Mouse (Mus musculus) layer of hippocampus, adult 9-10 months (tissue): ENCODE measurements around the gene Tmem221.

Experiments
- DNase-seq: peaks from one replicate; pipeline ENCODE4 v3.0.0; 2022; ENCODE audit warnings: low spot score

Gene Tmem221

DNA sequence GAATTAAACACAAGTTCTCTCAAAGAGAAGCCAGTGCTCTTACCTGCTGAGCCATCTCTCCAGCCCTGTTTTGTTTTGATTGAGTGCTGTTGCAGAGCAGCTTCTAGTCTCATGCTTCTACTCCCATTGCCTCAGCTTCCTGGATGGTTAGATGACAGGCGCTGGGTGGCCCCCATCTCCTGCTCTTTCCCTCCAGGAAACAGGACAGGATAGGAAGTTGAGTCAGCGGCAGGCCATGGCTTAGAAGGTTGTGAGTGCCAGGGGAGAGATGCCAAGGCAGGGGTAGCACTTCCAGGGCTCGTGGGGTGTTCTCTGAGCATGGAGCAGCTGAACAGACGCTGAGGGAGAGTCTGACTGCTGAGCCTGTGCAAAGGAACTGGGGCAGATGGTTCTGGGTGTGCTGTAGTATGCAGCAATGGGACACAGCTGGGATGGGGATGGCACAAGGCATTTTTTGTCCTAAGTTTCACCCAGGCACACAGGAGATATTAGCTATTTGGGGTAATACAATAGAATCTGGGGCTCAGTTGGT lies 19.3 kb upstream of the Tmem221 start:
- DNase-seq, result no peak

DNA sequence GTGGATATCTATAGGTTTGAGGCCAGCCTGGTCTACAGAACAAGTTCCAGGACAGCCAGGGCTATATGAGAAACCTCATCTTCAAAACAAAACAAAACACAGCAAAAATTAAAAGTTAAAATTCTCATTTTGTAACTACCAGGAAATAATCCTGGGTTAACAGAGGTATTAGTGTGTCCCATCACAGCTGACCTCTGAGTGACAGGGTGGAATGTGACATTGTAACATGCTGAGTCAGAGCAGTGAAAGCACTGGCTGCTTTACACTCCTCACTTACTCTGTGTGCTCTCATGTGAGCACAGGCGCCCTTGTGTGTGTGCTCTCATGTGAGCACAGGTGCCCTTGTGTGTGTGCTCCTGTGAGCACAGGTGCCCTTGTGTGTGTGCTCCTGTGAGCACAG lies 16.3 kb upstream of the Tmem221 start:
- no peak for DNase-seq

DNA sequence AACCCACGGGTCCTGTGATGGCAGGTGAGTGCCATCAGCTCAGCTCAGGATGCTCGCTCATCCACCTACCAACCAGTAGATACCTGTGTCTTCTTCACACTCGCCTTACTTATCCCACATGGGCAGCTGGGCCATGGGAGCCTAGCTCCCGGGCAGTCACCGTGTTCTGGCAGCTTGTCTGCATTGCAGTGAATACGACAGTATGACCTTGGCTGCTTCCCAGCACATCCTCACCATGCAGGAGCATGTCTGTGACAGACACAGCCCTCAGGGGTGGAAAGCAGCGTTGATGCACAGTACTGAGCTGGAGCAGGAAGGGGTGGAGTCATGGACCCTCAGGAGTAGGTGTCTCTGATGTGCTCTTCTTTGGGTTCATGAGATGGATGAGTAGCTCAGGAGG lies 15.8 kb upstream of the Tmem221 start:
- DNase-seq, result no peak

- DNase-seq, result no peak
Observed at GRCm38 (mm10) chr8:71572847-71573633, 14.4 kb upstream of the Tmem221 start.

DNA sequence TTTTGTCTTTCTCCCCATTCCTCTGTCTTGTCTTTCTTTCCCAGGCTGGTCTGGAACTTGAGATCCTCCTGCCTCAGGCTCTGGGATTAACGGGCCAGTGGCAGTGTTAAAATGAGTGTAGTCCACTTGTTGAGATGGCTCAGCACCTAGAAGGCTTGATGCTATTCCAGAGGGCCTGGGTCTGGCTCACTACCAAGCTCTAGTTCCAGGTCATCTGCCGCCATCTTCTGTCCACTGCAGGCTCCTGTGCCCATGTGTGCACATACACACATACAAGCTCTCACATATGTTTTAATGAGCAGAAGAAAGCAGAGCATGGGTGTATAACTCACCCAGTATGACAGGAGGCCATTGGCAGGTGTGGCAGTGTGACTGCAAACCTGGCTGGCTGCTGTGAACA lies 13.4 kb upstream of the Tmem221 start:
- no peak for DNase-seq

DNA sequence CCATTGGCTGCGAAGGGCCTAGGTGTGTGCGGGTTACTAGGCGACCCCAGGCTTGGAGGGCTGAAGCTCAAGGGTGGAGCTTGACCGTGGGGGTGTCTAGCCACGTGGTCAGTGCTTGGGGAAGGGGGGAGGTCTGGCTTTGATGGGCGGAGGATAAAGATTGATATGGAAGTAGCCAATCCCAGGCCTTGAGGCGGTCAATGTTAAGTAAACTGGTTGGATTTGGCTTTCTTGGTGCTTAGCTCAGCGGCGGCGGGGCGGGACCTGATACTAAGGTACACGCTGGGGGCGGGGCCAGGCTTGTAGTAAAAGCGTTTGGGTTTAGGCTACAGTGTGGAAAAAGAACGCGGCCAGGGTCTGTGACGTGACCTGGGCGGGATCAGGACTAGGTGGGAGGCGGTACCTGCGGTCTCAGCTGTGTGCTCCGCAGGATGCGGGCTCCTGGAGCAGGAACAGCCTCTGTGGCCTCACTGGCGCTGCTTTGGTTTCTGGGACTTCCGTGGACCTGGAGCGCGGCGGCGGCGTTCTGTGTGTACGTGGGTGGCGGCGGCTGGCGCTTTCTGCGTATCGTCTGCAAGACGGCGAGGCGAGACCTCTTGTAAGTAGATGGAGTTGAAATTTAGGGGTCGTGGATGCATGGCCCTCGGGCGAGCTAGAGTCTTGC lies 11.8 kb upstream of the Tmem221 start:
- DNase-seq, result peak; percentile 94

DNA sequence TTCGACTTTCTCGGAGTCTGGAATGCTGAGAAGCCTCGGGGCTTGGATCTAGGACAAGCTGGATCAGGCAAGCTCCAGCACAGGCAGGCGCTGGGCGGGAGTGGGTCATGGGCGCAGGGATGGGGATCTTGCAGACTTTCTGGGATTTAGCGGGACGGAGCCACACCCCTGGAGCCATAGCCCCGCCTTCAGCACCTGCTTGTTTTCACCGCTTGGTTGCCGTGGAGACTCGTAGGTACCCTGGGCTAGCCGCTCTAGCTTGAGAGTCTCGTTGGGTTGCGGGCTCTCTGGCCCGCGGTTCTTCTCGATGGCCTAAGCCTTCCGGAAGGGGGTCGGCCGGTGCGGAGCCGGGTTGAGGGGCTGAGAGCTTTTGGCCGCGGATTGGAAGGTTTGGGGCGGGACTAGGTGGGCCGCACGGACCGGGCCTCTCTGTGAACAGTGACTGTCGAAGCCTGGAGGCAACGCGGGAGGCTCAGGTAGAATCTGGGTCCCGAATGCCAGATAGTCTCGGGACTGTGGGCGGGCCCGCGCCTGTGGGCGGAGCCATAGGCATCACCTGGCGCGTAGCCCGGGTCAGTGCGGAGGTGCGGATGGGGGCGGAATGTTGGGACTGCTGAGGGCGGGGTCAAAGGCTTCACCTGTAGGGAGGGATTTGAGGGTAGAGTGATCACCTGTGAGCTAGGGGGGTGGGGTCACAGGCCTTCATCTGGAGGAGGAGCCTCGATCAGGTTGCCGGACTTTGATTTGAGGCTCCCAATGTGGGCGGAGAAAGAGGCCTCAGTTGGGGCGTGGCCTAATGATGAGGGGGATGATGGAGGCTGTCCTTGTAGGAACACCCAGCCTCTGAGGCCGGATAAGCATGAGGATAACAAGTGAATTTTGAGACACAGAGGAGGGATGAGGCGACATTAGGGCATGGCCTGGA lies 11.0 kb upstream of the Tmem221 start:
- DNase-seq, result peak; percentile 69

DNA sequence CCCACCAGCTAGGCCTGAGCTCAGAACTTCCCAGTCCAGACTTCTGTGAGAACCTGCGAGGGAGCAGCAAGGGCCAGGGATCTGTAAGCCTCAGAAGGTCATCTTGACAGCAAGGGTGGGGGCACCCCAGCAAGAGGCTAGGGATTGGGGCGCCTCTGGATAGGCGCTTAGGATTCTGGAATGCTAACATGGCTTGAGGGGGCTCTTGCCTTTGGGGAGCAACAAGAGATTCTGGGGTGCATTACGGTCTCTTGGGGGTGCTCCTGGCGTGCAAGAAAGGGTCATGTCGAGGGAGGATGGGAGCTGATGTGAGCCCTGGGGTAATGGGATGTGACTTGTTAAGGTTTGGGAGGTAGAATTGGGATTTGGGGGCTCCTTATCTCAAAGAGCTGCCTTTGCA lies 10.3 kb upstream of the Tmem221 start:
- DNase-seq, result no peak

DNA sequence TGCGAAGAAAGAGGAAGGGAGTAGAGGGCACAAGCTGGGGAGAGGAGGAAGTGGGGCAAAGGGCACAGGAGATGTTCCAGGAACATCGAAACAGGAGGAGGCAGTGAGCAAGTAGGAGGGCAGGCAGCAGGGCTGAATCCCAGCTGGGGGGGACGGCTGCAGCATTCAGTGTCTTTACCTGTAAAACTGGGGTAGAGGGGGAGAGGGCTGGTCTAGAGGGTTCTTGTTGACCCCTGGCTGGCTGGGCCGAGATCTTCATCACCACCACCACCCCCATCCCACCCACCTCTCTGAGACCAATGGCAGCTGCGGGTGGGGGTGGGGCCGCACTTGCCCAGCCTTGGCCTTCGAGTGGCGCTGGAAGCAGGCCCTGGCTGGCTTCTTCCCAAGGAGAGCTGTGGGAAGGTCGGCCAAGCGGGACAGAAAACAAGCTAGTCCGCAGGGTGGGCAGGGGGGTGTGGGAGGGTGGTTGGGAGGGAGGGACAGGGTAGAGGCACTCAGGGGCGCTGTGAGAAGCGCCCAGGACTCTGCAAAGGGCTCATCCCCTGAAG lies 9.8 kb upstream of the Tmem221 start, which contains the start of gene Slc27a1:
Gene Slc27a1, plus strand, starts transcription at position 496 of the 551 bp plus-strand sequence.
- no peak for DNase-seq

DNA sequence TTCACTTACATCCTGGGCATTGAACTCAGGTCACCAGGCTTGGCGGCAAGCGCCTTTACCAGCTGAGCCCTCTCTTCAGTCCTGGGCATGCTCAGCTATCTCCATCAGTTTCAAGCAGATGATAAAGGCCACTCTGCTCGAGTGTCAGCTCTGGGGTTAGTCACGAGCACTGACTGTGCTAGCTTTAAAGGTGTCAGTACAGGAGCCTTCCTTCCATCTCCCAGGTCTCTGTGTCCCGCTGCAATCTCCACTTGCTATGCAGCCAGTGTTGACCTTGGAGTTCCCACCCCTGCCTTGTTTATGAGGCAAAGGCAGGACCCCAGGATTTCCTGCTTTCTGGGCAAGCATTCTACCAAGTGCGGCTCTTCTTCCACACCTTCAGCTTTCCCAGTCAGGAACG lies 8.9 kb upstream of the Tmem221 start:
- DNase-seq, result no peak

GRCm38 (mm10) chr8:71566501-71566900 lies 7.8 kb upstream of the Tmem221 start, which contains the start of gene Nxnl1:
Gene Nxnl1, minus strand, starts transcription at chr8:71566601.
- no peak for DNase-seq

- no peak for DNase-seq
Observed at GRCm38 (mm10) chr8:71563992-71564391, 5.3 kb upstream of the Tmem221 start.

GRCm38 (mm10) chr8:71562751-71563150 lies 4.1 kb upstream of the Tmem221 start:
- DNase-seq, result no peak

- DNase-seq, result no peak
Observed at GRCm38 (mm10) chr8:71561401-71561800, 2.7 kb upstream of the Tmem221 start.

GRCm38 (mm10) chr8:71560765-71561164 lies 2.1 kb upstream of the Tmem221 start:
- DNase-seq, result no peak

DNA sequence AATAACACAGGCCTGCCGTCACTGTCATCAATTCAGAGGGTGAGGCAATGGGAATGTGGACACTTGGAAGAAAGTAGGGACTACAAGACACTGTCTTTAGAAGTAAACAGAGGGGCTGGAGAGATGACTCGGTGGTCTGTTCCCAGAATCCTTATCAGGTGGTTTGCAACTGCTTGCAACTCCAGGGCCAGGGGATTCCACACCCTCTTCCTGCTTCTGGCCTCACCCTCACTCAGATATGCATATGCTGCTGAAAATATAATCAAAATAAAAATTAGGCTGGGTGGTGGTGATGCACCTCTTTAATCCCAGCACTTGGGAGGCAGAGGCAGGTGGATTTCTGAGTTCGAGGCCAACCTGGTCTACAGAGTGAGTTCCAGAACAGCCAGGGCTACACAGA lies 1.4 kb upstream of the Tmem221 start:
- no peak for DNase-seq

DNA sequence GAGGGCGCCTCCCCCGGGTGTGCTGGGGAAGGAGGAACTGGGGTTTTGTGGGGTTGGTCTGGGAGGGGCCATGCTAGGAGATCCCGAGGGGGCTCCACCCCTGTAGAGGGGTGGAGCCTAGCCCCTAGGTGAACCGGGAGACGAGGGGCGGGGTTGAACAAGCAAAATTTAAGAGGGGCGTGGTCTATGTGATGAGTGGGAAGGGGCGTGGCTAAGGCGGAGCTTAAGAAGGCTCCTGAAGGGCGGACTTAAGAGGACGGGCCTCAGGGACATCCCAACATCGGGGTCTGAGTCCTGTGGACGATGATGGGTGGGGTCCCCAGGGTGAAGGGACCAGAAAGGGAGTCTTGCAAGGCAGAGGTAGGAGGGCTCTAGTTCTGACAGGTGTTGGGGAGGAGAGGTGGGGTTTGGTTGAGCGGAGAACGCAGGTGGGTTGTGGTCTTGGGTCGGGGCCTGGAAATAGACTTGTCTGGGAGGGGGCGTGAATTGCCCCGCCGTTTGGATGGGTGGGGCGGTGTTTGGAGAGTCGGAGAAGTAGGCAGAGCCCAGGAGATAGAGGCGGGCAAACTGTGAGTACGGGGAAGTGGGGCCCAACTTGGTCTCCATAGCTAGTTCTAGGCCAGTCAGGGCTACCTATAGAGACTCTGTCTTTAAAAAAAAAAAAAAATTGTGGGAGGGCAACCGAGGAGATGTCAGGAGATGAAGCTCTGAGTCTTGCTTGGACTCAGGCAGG lies 453 bp upstream of the Tmem221 start:
- DNase-seq, result no peak

DNA sequence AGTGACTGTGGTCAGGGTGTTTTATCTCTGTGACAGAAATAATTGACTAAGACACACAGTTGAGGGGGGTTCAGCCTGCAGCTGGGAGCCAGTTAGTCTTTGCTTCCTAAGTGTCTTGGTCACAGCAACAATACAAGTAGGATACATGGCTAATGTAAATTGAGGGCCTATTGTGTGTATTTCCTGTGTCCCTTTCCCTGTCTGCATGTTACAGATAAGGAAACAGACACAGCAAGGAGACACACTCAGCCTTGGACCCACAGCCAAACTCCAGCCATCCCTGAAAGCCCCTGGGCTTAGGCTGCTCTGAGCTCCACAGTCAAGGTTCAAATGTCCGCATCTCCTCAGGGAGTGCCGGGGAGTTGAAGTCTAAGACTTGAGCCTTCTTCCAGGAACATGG lies 4.0 kb downstream of the Tmem221 start:
- DNase-seq, result no peak

GRCm38 (mm10) chr8:71554001-71554400 lies 4.7 kb downstream of the Tmem221 start:
- DNase-seq, result no peak

- no peak for DNase-seq
Observed at GRCm38 (mm10) chr8:71552770-71553169, 5.9 kb downstream of the Tmem221 start.

- no peak for DNase-seq
Observed at GRCm38 (mm10) chr8:71550754-71551153, 7.9 kb downstream of the Tmem221 start.
